Mouse (Mus musculus) gastrocnemius, postnatal 4 days (tissue): ENCODE measurements around the gene Fastkd1. TPM values are rescaled to one million over a fixed set of nuclear protein-coding genes. Genes with fewer than 3 reads are reported as not detected.
"Not testable (repeated sequence)": the region's sequence is repeated elsewhere in the genome, so short reads cannot be mapped to it uniquely, and the experiment has no call there.

Experiments
- DNase-seq, 2 experiments: peaks; one replicate each; pipeline ENCODE4 v3.0.0; 2021 to 2022; ENCODE audit warnings: low spot score in 2 of 2, mixed read lengths in 2 of 2
- long read RNA-seq, 2 experiments: library from polyadenylated mRNA; stranded (forward); transcript quantifications; one replicate each; pipeline ENCODE4 v2.0.0; 2021
- total RNA-seq, 2 experiments: library from RNA; stranded (reverse); gene quantifications; 2 replicates each; pipeline ENCODE4 v1.2.3; 2021

Fastkd1 gene
- total RNA-seq: 10 to 100 TPM; 12.6 to 15.8 TPM
- long read RNA-seq, experiment 1, partial matches to known transcripts: 1 of 2 reads
- long read RNA-seq, experiment 1, other reads (novel, unspliced or antisense): 0 of 2 reads
- long read RNA-seq, experiment 2, partial matches to known transcripts: 0 of 1 reads
- long read RNA-seq, experiment 2, other reads (novel, unspliced or antisense): 0 of 1 reads

DNA sequence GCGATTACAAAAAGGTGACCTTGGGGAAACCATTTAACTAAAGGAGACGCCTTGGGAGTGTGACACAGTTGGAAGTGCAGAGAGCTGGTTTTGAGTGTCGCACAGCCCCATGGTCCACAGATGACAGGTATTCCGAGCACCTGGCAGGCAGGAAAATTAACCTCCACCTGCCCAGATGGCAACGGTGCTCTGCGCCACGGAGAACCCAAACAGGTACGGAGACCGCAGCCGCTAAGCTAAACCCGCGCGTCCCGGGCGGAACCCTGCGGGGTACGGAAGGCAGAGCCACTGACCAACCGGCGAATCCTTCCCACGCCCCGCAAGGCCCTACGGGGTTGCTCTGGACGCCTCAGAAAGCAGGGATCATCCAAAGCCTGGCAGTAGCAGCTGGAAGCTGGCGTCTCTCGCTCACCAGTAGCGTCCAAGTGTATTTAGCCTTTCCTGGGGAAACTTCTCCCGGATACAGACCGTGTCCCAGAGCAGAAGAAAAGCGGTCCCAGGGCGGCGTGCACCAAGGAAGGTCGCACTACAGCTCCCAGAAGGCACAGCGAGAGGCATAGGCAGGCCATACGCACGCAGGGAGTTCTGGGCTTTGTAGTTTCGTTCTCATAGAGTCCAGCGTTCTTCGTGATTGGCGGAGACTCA lies at the start of gene Fastkd1:
Gene Fastkd1, minus strand, starts transcription at position 536 of the 645 bp plus-strand sequence.
- DNase-seq: peak; percentile 51 to 78

DNA sequence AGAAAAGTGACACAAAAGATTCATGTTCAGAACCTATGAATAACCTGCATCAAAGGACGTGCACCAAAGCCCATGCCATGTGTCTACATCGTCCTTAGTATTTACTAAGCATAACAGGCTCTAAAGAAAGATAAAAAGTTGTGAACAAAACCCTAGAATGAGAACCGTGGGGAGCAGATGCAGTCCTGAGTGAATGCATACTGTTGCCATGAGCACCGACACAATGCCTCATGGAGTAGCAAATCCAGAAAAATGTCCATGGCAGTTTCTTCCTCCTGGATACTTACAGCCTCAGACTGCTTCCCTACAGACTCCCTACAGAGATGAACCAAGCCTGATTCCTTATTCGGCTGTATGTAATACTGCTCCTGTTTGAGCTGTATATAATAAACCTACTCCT lies 47.7 kb upstream of the Fastkd1 start:
- no peak for DNase-seq

DNA sequence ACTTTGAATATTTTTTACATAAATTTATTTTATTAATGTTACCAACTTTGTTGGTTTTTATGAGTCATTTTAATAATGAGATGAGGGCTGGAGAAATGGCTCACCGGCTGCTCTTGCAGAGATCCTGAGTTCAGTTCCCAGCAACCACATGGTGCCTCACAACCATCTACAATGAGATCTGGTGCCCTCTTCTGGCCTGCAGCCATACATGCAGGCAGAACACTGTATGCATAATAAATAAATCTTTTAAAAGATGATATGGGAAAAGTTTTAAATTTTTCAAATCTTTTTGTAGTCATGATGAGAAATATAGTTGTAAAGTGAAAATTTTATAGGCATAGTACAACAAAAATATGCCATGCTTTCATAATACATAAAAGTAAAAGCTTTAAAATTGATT lies 31.8 kb upstream of the Fastkd1 start:
- no peak for DNase-seq

DNA sequence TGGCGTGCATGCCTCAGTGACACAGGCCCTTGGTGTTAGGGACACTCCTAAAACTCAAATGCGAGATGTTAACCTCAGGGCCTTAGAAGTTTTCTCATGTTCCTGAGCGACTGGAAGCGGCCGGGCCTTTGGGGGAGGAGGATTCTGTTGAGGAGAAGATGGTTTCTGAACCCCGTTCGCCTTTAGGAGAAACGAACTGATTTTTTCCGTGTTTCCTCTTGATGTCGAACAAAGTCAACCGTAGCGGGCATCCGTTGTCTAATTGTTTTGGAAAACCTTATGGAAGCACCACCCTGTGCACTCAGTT lies 10.2 kb upstream of the Fastkd1 start:
- no peak for DNase-seq

DNA sequence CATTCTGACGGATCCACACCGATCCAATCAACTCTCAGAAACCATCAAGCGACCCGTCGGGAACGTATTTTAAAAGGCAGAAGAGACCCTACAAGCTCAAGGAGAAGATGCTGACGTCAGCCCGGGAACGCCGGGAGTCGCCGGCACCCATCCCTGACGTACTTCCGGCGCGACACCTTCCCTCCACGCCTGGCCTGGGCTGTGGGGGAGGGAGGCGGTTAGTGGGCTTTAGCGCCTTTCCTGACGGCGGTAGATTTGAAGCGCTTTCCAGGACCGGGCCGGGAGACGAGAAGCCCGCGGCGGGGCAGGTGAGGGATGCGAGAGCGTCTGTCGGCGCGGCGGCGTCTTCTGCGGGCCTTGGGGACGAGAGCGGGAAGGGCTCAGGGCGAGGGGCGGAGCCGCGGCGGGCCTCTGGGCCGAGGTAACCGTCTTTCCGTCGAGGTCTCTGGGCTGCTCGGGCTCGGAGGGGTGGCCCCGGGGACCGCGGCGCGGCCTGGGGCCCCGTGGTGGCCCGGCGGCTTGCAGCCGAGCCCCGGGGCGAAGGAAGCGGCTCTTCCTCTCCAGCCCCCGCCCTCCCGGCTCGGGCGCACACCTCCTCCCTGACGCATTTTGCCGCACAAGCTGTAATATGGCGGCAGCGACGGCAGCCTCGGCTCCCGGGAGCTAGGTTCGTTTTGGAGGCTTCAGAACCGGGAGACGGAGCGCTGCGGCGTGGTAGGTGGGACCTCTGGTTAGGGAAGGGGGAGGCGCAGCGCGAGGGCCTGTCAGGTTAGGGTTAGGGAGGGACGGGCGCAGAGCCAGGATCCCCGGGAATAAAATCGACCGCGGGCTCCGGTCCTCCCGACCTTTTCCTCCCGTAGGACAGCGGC lies 9.6 kb upstream of the Fastkd1 start:
- peak; percentile 78 to 91 for DNase-seq

DNA sequence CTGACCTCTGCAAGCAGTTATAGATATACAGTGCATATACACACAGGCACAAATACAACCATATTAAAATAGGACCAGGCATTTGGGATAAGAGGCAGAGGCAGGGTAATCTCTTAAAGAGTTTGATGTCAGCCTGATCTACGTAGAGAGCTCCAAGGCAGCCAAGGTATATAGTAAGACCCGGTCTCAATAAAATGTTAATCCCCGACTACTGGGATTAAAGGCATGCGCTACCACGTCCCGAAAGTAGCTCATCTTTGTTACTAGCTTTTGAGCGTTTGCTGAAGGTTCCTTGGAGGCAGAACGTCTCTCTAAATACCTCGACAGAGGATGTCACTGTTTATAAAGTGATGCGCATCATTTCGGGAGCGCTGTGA lies 8.9 kb upstream of the Fastkd1 start, which contains the start of gene Ppig:
Gene Ppig, plus strand, starts transcription at position 273 of the 377 bp plus-strand sequence.
- no peak for DNase-seq

DNA sequence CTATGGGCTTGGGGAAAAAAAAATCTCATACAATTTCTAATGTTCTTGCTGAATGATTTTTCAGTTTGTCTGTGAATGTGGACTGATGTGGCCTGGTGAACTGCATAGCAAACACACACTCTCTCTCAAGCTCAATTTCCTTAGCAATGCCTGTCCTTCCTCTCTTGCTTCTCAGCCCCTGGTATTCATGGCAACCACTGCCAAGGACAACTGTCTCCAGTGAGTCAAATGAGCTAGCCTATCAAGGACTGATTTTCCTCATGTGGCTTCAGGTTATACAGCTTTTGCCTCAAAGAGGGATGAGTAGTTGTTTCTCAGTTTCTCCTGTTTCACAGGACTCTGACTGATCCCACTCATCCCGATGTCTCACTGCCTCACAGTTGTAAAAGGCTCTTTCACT lies 5.8 kb upstream of the Fastkd1 start:
- DNase-seq: no peak

DNA sequence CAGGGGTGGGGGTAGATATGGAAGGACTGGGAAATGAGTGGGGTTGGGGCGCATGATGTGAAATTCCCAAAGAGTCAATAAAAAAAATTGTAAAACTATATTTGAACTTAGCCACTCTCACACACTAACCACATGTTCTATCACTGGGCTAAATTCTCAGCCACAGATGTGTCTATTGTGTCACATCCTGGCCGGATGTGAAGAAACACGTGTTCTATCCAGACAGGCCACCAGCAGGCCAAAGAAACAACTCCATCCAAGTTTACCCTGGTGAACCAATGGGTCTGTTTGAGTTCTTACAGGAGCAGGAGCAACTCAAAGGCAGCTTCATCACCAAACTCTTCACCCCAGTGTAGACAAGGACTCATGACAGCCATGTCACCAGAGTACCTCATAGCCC lies 3.2 kb upstream of the Fastkd1 start:
- no peak for DNase-seq

DNA sequence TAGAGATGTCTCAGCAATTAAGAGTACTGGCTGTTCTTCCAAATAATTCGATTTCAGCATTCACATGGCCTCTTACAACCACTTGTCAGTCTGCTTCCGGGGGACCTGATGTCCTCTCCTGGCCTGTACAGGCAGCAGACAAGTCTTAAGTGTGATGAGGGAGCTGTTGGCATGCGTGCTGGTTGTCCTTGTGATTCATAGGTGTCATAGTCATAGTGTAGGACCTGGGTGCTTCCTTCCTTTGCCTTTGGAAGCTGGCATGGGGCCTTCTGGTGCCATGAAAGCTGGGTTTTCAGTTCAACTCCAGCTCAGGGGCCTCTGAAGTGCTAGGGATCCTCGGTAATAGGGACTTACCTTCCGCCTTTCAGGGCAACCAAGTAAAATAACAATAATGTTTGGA lies 810 bp upstream of the Fastkd1 start:
- DNase-seq: no peak

DNA sequence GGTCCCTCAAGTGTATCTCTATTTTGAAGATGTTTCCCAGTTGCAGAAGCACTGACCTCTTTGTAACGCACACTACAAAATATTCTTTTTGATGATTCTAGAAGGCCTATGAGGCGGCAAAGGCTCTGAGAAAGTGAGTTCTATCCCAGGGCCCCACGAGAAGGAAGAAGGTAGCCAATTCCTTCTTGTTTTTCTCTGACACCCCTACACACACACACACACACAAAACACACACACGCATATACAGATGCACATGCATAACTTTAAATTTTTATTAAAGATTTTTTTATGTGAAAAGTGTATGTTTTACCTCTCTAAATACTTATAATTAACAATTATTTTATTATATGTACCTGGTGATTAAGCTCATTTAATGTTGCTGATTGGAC lies 304 bp upstream of the Fastkd1 start:
- DNase-seq: no peak

DNA sequence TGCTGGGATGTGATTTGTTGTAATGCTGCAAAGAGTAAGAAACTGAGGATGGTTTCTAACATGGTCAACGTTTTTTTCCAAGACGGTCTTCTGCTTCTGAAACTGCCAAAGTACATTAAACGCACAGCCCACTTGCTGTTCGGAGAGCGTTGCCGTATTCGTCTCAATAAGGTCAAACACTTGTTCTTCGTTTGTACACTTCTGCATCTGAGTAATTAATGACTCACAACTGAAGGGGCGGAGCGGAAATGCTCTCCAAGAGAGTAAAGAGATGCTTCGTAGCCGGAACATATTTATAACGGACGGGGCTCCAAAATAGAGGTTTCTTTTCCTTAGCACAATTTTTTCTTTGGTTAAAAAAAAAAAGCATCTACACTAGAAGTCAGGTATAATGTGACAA lies 1.1 kb downstream of the Fastkd1 start:
- no peak for DNase-seq

DNA sequence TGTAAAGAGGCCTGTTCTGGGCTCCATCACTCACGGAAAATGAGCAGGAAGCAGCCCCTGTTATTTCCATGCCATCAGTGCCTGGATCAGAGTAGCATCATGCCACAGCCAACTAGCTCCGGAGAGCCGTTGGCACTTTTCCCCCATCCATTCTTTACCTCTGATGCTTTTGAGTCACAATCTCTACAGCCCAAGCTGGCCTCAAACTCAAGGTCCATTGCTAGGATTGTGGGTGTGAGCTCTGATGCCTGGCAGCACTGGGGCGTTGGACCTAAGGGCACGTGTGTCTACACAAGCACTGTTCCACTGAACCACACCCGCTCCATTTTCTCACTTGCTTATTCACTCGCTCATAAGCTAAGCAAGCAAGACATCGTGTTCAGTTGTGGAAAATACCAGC lies 12.9 kb downstream of the Fastkd1 start:
- no peak for DNase-seq

DNA sequence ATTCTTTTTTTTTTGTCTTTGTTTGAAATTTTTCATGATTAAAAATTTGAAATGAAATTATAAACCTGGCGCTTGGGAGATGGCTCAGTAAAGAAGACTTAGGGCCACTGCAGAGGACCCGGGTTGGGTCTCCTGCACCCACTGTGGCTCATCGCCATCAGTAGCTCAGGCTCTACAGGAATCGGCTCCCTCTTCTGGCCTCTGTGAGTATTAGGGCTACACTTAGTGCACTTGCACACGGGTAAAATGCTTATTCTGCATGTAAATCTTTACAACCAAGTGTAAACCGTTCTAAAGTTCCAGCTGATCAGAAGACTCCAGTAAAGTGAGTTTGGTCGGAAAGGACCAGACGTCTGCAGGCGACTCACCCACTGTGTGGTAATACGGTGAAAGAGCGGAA lies 19.8 kb downstream of the Fastkd1 start:
- no peak for DNase-seq

DNA sequence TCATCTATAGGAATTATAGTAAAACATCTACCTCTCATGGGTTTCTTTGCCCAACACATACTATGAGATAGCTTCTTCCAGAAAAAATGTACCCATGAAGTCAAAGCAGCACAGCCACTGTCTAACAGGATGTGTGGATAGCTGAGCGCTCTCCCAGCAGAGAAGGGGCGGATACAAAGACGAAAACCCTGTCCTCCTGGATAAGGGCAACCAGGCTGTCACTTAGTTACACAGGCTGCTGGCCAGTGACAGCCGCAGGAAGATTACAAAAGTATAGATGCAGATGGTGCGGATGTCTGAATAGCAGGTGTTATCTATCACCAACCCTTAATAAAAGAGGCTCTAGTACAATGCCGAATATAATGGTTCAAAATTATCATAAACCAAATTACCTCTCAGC lies 22.5 kb downstream of the Fastkd1 start:
- DNase-seq: no peak

DNA sequence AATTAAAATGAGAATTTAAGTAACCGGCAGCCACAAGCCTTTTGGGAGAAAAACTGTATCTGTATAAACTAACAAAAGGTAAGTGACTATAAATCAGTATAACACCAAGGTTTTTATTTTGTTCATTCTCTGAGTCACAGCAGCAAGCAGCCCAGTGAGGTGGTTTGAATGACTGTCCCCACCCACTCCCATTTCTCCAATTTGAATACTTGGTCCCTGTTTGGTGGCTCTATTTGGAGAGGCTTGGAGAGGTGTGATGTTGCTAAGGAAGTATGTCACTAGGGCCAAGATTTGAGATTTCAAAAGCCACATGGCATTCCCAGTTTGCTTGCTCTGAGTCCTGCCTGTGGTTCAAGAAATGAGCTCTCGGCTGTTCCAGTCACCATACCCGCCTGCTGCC lies 23.1 kb downstream of the Fastkd1 start:
- DNase-seq: no peak

DNA sequence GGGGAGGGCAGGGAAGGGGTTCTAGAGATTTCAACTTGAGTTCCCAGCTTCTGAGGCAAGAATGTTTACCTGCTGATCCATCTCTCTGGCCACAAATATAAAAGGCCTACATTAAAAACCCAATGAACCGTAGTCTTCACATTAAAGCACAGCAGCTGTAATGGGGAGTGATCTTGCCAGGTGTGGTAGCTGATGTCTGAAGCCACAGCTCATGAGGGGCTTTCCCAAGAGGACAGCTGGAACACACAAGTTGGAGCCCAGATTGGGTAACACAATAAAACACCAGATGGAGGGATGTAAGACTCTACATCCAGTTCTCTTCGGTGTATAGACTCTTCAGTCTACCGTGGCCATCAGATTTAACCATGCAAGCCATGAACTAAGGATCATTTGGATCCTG lies 28.8 kb downstream of the Fastkd1 start:
- DNase-seq: no peak

DNA sequence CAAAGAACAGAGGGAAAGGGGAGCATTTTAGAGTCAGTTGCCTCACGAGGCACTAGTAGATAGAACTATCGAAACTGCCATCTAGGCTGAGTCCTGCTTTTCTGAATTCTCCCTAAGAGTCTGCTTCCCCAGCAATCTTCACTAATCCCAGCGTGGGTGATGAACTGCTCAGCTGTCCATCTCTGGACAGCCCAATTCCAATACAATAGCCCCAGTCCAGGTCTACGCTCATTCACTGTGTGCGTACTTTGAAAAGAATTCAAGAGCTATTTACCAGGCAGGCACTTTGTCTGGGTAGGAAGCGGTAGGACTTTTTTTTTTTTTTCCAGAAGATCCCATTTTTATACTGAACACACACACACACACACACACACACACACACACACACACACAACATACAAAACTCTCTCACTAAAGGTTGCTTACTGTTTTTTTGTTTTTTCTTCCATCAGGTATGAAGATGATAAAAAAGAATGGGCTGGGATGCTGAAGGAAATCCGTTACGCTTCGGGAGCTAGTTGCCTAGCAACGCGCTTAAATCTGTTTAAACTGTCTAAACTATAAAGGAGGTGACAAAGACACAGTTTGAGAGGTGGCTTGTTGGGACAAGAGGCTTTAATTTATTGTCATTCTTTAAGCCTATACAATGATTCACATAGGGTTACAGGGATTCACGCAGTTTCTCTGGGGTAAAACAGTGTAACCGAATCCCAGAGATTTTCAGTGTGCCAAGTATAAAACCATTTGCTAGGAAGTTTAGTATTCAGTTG lies 30.1 kb downstream of the Fastkd1 start:
- DNase-seq: no peak

DNA sequence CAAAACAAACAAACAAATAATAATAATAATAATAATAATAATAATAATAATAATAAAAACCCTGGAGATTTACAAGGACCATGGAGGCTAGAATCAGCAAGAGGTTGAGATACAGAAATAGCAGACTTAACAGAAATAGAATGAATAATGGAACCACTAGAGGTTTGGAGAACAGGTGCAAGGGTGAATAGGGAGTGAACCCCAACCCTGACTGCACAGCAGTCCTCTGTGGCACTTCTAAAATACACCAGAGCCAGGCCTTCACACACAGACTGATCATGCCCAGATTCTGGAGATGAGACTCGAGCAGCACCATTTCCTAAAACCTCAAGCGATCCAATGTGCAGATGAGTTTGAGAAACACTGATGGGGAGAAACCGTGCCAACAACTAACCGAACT lies 31.4 kb downstream of the Fastkd1 start:
- no peak for DNase-seq

DNA sequence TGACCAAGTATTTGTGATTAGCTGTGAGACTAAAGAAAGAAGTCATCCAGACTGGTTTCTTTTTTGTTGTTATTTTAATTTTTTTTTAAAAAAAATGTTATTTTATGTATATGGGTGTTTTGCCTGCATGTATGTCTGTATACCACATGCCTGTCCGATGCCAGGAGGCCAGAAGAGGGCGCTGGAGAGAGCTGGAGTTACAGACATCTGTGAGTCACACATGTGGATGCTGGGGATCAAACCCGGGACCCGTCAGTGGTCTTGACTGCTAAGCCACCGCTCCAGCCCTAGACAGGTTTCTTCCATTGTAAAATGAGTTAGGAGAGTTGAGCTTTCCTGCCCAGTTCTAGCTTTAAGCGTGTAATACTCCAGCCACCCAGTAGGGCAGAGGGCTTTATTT lies 33.3 kb downstream of the Fastkd1 start:
- no peak for DNase-seq

DNA sequence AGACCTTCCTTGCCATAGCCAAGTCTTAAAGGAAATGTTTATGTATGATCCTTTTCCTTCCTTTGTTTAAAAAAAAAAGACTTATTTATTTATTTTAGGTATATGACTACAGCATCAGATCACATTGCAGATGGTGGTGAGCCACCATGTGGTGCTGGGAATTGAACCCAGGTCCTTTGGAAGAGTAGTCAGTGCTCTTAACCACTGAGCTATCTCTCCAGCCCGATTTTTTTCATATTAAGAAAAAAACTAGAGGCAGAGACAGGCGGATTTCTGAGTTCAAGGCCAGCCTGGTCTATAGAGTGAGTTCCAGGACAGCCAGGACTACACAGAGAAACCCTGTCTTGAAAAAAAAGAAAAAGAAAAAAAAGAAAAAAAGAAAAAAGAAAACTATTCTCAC lies 36.1 kb downstream of the Fastkd1 start:
- DNase-seq: not testable (repeated sequence)

DNA sequence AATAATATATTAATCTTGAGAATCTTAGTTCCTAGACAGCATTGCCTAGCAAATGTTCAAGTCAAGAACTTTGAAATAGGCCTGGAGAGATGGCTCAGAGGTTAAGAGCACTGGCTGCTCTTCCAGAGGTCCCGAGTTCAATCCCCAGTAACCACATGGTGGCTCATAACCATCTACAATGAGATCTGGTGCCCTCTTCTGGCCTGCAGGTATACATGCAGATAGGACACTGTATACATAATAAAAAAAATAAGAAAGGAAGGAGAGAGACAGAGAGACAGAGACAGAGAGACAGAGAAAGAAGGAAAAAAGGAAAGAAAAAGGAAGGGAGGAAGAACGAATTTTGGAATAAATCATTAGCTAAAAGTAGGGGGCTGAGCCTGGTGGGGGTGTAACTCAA lies 36.6 kb downstream of the Fastkd1 start:
- no peak for DNase-seq

DNA sequence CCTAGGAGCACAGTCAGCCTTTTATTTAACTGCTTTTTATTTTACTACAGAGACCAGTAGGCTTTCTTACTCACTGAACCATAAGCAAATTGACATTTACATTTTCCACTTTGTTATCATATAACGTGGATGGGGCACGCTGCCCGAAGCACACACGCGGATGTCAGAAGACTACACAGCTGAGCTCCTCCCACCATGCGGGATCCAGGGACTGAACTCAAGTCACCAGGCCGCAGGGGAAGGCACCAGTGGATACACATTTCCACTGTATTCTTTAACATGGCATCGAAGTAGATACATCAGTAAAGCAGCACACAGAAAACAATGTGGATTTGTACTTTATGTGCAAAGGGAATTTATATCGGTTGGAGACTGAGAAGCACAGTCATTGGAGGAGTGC lies 38.0 kb downstream of the Fastkd1 start:
- no peak for DNase-seq
